Mouse (Mus musculus): ENCODE results near the gene Nav3.

The Nav3 gene

GRCm38 (mm10) chr10:110455838-110456493 is at the start of gene Nav3:
TSS of gene Nav3 (minus strand) at chr10:110456204.
- no peak for DNase-seq (ENCODE audit: extremely low spot score, low read depth, low spot score)

DNA sequence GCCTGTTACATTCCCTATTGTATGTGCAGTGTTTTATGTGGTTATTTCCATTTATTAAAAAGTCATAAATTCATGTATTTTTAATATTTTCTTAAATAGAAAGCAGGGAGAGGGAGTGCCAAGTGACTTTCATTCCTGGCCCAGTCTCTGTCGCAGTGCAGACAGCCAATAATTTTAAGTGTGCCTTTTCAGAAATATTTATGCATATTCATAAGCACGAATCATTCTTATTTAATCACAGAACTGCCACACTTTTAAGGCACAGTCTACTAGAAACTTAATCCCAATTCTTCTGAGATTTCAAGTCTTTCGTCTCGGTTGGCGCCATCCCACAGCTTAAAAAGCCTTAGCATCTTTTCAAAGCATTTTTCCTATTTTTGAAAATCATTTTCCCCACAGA is 29.3 kb upstream of the Nav3 start:
- DNase-seq (ENCODE audit: extremely low spot score, low read depth, low spot score) = no peak

DNA sequence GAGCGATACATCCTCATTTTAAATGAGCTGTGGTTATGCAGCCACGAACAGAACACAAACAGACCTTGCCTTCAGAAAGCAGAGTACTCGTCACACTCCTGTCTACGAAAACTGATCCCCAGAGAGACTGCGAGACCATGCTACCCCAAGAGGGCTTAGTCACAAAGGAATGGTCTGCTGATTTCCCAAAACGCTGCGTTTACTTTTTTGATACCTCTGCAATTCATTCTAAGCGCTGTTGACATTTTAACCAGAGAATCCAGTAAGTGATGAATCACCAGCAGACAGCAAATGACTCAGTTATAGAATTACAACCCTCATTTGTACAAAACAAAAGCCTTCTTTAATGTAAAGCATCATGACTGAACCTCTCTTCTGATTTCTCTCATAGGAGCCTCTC is 28.8 kb upstream of the Nav3 start:
- no peak for DNase-seq (ENCODE audit: extremely low spot score, low read depth, low spot score)

- DNase-seq (ENCODE audit: extremely low spot score, low read depth, low spot score) = no peak
Measured at GRCm38 (mm10) chr10:110479189-110479588, 23.2 kb upstream of the Nav3 start.

DNA sequence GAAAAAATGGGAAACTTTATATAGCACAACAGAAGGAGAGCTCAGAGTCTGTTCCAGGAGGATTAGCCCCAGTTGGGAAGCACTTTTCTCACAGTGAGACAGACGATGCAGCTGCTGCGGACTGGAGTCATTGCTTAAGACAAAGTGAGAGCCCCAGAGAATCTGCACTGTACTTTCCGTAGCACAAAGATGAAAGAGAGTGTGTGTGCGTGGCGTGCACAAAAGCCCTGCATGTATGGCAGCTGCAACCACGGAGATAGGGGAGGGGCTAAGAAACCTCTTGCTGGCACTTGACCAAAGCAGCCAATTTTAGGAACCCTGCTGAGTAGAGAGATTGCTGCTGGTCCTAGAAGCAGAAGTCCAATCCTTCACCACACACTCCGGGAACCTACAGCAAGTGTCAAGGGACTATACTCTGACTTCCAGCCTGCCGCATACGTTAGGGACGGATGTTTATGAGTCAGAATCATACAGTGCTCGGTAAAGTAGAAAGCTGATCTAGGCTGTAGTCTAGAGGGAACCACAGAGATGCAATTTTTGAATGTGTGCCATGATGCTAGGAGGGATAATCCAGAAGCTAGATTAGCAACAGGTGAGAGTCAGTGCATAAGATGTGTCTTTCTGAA is 21.8 kb upstream of the Nav3 start:
- no peak for DNase-seq (ENCODE audit: extremely low spot score, low read depth, low spot score)

- no peak for DNase-seq (ENCODE audit: extremely low spot score, low read depth, low spot score)
Measured at GRCm38 (mm10) chr10:110474107-110474506, 18.1 kb upstream of the Nav3 start.

DNA sequence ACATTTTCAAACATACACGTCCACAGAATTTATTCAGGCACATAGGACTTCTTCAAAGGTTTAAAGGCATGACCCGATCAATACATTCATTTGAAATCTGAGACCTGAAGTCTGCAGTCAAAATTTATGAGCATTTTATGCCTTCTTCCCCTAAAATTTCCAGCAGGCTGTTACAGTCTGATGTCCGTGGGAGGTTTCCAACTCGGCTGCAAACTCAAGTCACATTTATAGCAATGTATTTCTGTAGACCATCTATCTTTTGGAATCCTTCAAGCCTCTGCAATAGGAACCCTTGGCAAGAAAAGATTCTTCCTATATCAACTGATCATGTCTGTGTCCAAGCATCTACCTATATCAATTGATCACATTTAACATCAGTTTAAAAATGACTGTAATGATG is 13.4 kb upstream of the Nav3 start:
- no peak for DNase-seq (ENCODE audit: extremely low spot score, low read depth, low spot score)

- DNase-seq (ENCODE audit: extremely low spot score, low read depth, low spot score) = no peak
Measured at GRCm38 (mm10) chr10:110455063-110455837, 754 bp downstream of the Nav3 start.

DNA sequence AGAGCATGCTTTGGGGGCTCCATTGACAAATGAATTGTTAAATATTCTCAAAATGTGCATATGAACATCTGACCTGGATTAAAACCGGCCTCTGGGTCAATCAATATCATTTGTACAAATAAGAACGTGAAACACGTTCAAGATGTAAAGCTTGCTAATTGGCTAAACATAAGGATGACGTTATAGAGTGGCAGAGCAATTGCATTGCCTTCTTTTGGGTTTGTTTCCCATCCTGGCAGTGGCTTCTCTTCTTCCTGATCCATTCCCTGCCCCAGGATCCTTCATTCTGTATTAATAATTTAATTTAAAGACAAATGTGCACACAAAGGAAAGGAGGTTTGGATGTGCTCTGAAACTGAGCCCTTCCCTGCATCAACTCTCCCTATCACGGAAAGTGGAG is 2.4 kb downstream of the Nav3 start:
- DNase-seq (ENCODE audit: extremely low spot score, low read depth, low spot score) = no peak

DNA sequence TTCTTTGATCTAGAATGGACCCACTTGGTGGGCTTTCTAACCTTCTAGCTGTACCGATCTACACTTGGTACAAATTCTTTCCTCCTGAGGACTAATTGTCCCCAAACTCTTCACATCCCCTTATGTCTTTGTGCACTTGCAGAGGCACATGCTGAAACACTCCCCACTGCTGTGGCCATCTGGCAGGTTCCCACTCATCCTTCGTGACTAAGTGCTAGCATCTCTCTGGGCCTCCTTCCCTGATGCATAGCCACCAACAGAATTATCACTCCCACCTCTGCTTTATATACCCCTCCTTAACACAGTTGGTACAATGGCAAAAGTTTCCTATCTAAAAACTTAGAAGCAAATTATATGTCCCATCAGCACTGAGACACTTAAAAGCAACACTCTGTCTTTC is 15.6 kb downstream of the Nav3 start:
- no peak for DNase-seq (ENCODE audit: extremely low spot score, low read depth, low spot score)

DNA sequence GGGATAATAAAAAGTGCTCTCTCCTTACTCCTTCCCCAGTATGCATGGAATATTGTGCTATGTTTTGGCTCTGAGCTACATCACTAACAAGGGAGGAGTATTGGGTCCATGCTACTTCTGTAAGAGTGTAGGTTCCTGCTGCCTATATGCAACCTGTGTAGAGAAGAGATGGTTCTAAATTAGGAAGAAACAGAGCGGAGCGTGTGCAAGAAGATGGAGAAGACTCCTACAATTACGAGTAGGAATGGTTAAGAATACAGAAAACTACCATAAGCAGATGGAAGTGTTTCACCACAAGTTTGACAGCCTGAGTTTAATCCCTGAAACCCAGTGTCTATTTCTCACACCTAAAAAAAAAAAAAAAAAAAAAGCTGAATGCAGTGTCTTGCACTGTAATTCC is 24.9 kb downstream of the Nav3 start:
- DNase-seq (ENCODE audit: extremely low spot score, low read depth, low spot score) = no peak

DNA sequence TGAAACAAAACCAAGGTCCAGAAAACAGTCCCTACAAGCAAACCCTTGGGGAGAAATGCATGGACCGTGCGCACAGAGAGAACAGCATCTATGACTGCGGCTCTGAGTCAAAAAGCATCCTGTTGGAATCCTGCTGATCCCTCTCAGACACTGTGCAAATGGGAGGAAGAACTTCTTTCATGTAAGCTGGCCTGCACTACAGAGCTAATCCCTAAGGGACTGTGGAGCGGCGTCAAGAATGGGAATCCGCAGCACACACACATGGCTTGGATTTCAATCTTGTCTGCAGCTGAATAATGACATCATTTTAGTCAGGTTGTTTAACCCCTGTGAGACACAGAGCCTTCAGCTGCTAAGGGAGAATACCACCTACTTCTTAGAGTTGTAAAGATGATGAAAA is 26.4 kb downstream of the Nav3 start:
- DNase-seq (ENCODE audit: extremely low spot score, low read depth, low spot score) = no peak

DNA sequence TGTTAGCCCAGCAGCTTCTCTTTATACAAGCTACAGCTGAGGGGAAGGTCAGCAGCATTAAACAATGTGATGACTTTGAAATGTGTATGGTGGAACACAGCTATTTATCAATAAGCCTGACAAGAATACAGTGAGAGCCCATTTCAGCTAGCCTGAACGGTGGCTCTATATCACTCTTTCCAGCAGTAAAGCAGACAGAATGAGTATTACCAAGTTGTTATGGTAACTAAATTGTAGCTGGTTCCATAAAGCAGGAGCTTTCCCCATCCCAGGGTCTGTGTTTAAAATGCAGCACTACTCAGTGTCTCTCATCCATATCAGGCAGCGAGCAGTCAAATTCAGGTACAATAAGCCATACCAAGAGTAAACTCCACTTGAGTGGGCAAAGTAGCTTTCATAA is 27.0 kb downstream of the Nav3 start:
- DNase-seq (ENCODE audit: extremely low spot score, low read depth, low spot score) = no peak

GRCm38 (mm10) chr10:110421533-110421932 is 34.5 kb downstream of the Nav3 start:
- no peak for DNase-seq (ENCODE audit: extremely low spot score, low read depth, low spot score)

GRCm38 (mm10) chr10:110417003-110417402 is 39.0 kb downstream of the Nav3 start:
- DNase-seq (ENCODE audit: extremely low spot score, low read depth, low spot score) = no peak

GRCm38 (mm10) chr10:110415624-110416023 is 40.4 kb downstream of the Nav3 start:
- DNase-seq (ENCODE audit: extremely low spot score, low read depth, low spot score) = no peak

DNA sequence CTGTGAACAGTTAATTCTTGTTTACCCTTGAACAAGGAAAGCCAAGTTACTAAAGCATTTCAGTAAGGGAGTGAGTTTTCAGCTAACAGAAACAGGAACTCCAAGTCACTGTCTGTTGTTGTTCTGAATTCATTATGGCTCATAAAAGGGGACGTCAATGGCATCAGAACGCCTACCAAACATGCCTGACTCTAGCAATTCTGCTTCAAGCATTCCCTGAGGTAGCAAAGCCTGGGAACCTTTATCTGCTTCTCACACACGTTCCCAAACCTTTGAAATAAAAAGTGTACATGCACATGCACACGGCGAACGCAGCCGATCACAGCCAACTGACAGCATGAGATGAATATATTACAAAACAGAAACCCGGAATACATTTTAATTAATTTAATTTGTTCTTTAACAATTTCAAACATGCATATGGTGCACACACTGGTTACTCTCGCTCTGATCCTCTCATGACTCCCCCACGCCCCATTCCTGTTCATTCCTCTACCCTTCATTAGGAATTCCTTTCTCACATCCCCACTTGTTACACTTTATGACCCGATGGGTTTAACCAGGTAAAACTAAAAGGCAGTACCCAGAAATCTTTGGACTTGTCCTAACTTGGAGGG is 42.6 kb downstream of the Nav3 start:
- DNase-seq (ENCODE audit: extremely low spot score, low read depth, low spot score) = no peak

- DNase-seq (ENCODE audit: extremely low spot score, low read depth, low spot score) = no peak
Measured at GRCm38 (mm10) chr10:110402950-110403349, 53.1 kb downstream of the Nav3 start.

GRCm38 (mm10) chr10:110400642-110401041 is 55.4 kb downstream of the Nav3 start:
- no peak for DNase-seq (ENCODE audit: extremely low spot score, low read depth, low spot score)

- DNase-seq (ENCODE audit: extremely low spot score, low read depth, low spot score) = no peak
Measured at GRCm38 (mm10) chr10:110398643-110399042, 57.4 kb downstream of the Nav3 start.

GRCm38 (mm10) chr10:110386476-110387197 is 69.4 kb downstream of the Nav3 start:
- no peak for DNase-seq (ENCODE audit: extremely low spot score, low read depth, low spot score)

Measured in hindlimb bud, embryonic 11.5 days (tissue).